ENCODE assay signal across 1 mouse cellular context in the genomic region with DNA sequence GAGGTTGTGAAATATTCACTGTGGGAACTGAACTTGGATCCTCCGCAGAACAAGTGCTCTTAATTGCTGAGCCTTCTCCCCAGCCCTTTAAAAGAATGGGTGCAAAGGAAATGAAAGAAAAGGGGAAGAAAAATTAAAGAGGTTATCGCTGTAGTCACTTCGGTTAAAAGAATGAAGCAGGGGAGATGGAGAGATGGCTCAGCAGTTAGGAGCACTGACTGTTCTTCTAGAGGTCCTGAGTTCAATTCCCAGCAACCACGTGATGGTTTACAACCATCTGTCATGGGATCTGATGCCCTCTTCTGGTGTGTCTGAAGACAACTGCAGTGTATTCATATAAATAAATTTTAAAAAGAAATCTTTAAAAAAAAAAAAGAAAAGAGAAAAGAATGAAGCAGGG.
TF ChIP-seq lines count a peak whose summit lies in the region.

No protein-coding gene starts in this region.

TF ChIP-seq in C2C12, 6 proteins besides CTCF, POLR2A, EP300 and RAD21 (continued from another document):
- no peak for TF ChIP-seq CEBPB (IDR thresholded peaks at IDR 0.05; ENCODE audit: low read depth)
- TF ChIP-seq MYOG (IDR thresholded peaks at IDR 0.05; ENCODE audit: control insufficient read depth, extremely low read depth, insufficient read length): no peak
